Mouse (Mus musculus): Measurements from ENCODE around the gene Aff3.

DNA sequence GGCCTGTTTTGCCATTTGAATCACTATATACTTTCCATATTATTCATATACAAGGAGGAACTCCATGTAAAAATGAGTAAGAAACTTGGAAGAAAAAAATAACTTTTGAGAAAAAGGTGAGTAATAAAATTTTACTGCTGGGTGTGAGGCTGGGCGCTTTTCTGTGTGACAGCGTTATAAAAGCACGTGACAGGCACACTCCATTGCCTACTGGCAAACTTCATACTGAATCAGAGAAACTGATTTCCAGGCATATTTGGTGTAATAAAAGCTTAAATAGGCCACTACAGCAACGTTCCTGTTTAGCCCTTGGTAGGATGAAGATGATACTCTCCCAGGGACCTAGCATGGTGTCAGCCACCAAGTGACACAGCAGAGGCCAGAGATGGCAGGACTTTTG lies 310.2 kb downstream of the Aff3 start:
- no peak for TF ChIP-seq CTCF (IDR thresholded peaks at IDR 0.05; ENCODE audit: insufficient read depth, low read length)
- no peak for TF ChIP-seq POLR2A (IDR thresholded peaks at IDR 0.05; ENCODE audit: borderline replicate concordance, extremely low read depth, low read depth, low read length)

All from lung, adult 2 months (tissue).